Mouse (Mus musculus) bone marrow, adult 2 months (tissue): ENCODE results near the gene Acyp2.

Source experiments
- CTCF ChIP-seq: fragments of 200-500 bp; IDR thresholded peaks from 2 replicates; pipeline ENCODE4 v1.5.1; 2011; ENCODE audit warnings: low read length, control low read depth; ENCODE audit not compliant: control insufficient read depth, insufficient read depth
- POLR2A ChIP-seq: fragments of 200-500 bp; IDR thresholded peaks from 2 replicates; pipeline ENCODE4 v1.6.1; 2011; ENCODE audit warnings: low read depth, mild to moderate bottlenecking, control low read depth, low read length, borderline replicate concordance; ENCODE audit not compliant: control insufficient read depth

- no peak for TF ChIP-seq CTCF
- TF ChIP-seq POLR2A = no peak
These were observed 40.0 kb upstream of the Acyp2 start for GRCm38 (mm10) chr11:30689421-30689820.
